13 mouse cellular contexts compared by ENCODE assay signal in the genomic region with DNA sequence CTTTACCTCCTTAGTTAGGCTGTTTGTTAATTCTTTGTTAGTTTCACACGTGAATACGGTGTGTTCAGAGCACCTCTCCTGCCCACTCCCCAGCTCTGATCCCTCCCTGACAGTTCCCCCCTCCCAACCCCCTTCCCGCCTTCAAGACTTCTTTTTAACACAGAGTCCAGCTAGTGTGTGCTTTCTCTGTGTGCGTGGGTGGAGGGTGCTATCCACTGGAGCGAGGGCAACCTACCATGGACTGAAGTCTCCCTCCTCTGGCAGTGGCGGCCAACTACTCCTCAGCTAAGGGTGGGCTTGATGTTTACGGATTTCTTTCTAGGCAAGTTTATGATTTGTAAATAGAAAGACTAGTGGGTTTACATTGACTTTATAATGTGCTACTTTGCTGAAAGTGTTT. TPM values are rescaled to one million over a fixed set of nuclear protein-coding genes. Genes with fewer than 3 reads are reported as not detected.
DNase-seq lines count a peak whose midpoint lies in the region; ATAC-seq and TF ChIP-seq lines count a peak whose summit lies in the region.
"Had no signal": no experiment of that assay in that cellular context is flagged by ENCODE, and none has a peak within 500 bp of the region (broad histone marks: within the 10 kb centered on the region; RNA-seq: fewer than 3 reads in every experiment).

No protein-coding gene starts in this region.

- TF ChIP-seq EP300 in ES-Bruce4 (IDR thresholded peaks at IDR 0.05; ENCODE audit: insufficient read depth, low read depth, low read length) = no peak

- no peak overlapping the region for H3K4me2 ChIP-seq in liver, embryonic 13.5 days
- no peak overlapping the region for H3K4me2 ChIP-seq in liver, embryonic 12.5 days
- H3K4me2 ChIP-seq in liver, embryonic 15.5 days = 0 out of 2 replicates have a peak overlapping the region, but pooled peaks have one; percentile 18
- no peak overlapping the region for H3K4me2 ChIP-seq in forebrain, embryonic 14.5 days (ENCODE audit: low read length)
- H3K4me2 ChIP-seq: midbrain, embryonic 11.5 days had no signal

- peaks cover 6% of the 10 kb centered on the region; the same call in 1 of the 2 replicates for H3K36me3 ChIP-seq in liver, embryonic 13.5 days
- H3K36me3 ChIP-seq in liver, embryonic 12.5 days = peaks cover 27% of the 10 kb centered on the region
- H3K36me3 ChIP-seq in ES-Bruce4 (ENCODE audit: control insufficient read depth, insufficient read depth, low read length, poor library complexity, severe bottlenecking) = peaks cover 5% of the 10 kb centered on the region; the same call in 1 of the 2 replicates
- H3K36me3 ChIP-seq in liver, embryonic 15.5 days (replicated peaks) = no peaks in the 10 kb centered on the region
- peaks cover 30% of the 10 kb centered on the region for H3K36me3 ChIP-seq in forebrain, embryonic 14.5 days (ENCODE audit: control insufficient read depth, insufficient read depth, low read length)

- H3K9me3 ChIP-seq in liver, embryonic 13.5 days (replicated peaks) = no peaks in the 10 kb centered on the region
- peaks cover 3% of the 10 kb centered on the region; the same call in 1 of the 2 replicates for H3K9me3 ChIP-seq in liver, embryonic 12.5 days (replicated peaks)
- 0 out of 2 replicates have a peak, but pooled peaks cover 3% of the 10 kb centered on the region for H3K9me3 ChIP-seq in ES-Bruce4 (replicated peaks; ENCODE audit: control insufficient read depth, insufficient read depth, low read length, poor library complexity, severe bottlenecking)
- H3K9me3 ChIP-seq in liver, embryonic 15.5 days (replicated peaks) = no peaks in the 10 kb centered on the region; the same call in 1 of the 2 replicates
- no peaks in the 10 kb centered on the region for H3K9me3 ChIP-seq in forebrain, embryonic 14.5 days (replicated peaks; ENCODE audit: control insufficient read depth, low read length)

- no peak for ATAC-seq in liver, embryonic 13.5 days (ENCODE audit: low read depth)
- no peak for ATAC-seq in liver, embryonic 12.5 days
- no peak for ATAC-seq in liver, embryonic 15.5 days (ENCODE audit: insufficient read depth)
- no peak for ATAC-seq in forebrain, embryonic 14.5 days

- H3K9ac ChIP-seq in liver, embryonic 13.5 days = no peak overlapping the region
- no peak overlapping the region for H3K9ac ChIP-seq in liver, embryonic 12.5 days
- no peak overlapping the region for H3K9ac ChIP-seq in ES-Bruce4 (ENCODE audit: low read depth, poor library complexity, severe bottlenecking)
- no peak overlapping the region for H3K9ac ChIP-seq in liver, embryonic 15.5 days
- no peak overlapping the region for H3K9ac ChIP-seq in forebrain, embryonic 14.5 days (ENCODE audit: low read length)

- no peak for TF ChIP-seq POLR2A in ES-Bruce4 (IDR thresholded peaks at IDR 0.05; ENCODE audit: insufficient read depth, low read length)

- TF ChIP-seq CTCF in ES-Bruce4 (IDR thresholded peaks at IDR 0.05; ENCODE audit: low read depth, low read length) = peak; percentile 56

- peaks cover 13% of the 10 kb centered on the region for H3K4me1 ChIP-seq in liver, embryonic 13.5 days (replicated peaks)
- H3K4me1 ChIP-seq in liver, embryonic 12.5 days = peaks cover 14% of the 10 kb centered on the region
- peaks cover 2% of the 10 kb centered on the region for H3K4me1 ChIP-seq in ES-Bruce4 (ENCODE audit: control insufficient read depth, insufficient read depth, low read length)
- H3K4me1 ChIP-seq in liver, embryonic 15.5 days (replicated peaks) = peaks cover 14% of the 10 kb centered on the region; the same call in 1 of the 2 replicates
- no peaks in the 10 kb centered on the region for H3K4me1 ChIP-seq in forebrain, embryonic 14.5 days (ENCODE audit: control insufficient read depth, insufficient read depth, low read length)

- no peak for DNase-seq in liver, embryonic 13.5 days
- peak; percentile 74 for DNase-seq in thymus, postnatal 0 days (ENCODE audit: low spot score)
- no peak for DNase-seq in forebrain, embryonic 14.5 days (ENCODE audit: low spot score)
- DNase-seq in MN1 (ENCODE audit: low spot score) = no peak
- DNase-seq: adrenal gland, postnatal 14 days; cerebellum, postnatal 14 days; heart, postnatal 4 days; kidney, adult 9 months; left cerebral cortex, postnatal 4 days had no signal

- WGBS in liver, embryonic 13.5 days (ENCODE audit: insufficient replicate concordance) = 43% methylated on average over 7 of the region's 7 CpGs
- 51% methylated on average over 7 of the region's 7 CpGs for WGBS in liver, embryonic 12.5 days (ENCODE audit: insufficient replicate concordance)
- WGBS in liver, embryonic 15.5 days (ENCODE audit: insufficient replicate concordance) = 28% methylated on average over 7 of the region's 7 CpGs
- 80% methylated on average over 7 of the region's 7 CpGs for WGBS in forebrain, embryonic 14.5 days

- no peak overlapping the region for H3K4me3 ChIP-seq in liver, embryonic 13.5 days (replicated peaks)
- H3K4me3 ChIP-seq in liver, embryonic 12.5 days = no peak overlapping the region
- no peak overlapping the region for H3K4me3 ChIP-seq in ES-Bruce4 (ENCODE audit: low read depth, low read length)
- no peak overlapping the region for H3K4me3 ChIP-seq in liver, embryonic 15.5 days (replicated peaks)
- H3K4me3 ChIP-seq in forebrain, embryonic 14.5 days (ENCODE audit: low read depth, low read length) = no peak overlapping the region

- no peaks in the 10 kb centered on the region for H3K27me3 ChIP-seq in liver, embryonic 13.5 days
- H3K27me3 ChIP-seq in liver, embryonic 12.5 days (replicated peaks) = no peaks in the 10 kb centered on the region
- H3K27me3 ChIP-seq in ES-Bruce4 (ENCODE audit: control insufficient read depth, insufficient read depth, low read length, poor library complexity, severe bottlenecking) = no peaks in the 10 kb centered on the region
- no peaks in the 10 kb centered on the region for H3K27me3 ChIP-seq in liver, embryonic 15.5 days
- H3K27me3 ChIP-seq in forebrain, embryonic 14.5 days (replicated peaks; ENCODE audit: control insufficient read depth, insufficient read depth, low read length) = no peaks in the 10 kb centered on the region

- H3K27ac ChIP-seq in liver, embryonic 13.5 days = 0 out of 2 replicates have a peak overlapping the region, but pooled peaks have one; percentile 2
- no peak overlapping the region for H3K27ac ChIP-seq in liver, embryonic 12.5 days
- H3K27ac ChIP-seq in ES-Bruce4 (ENCODE audit: insufficient read depth, low read length) = no peak overlapping the region
- peak overlapping the region; percentile 29; the same call in 1 of the 2 replicates for H3K27ac ChIP-seq in liver, embryonic 15.5 days (replicated peaks)
- H3K27ac ChIP-seq in forebrain, embryonic 14.5 days (ENCODE audit: low read depth, low read length) = no peak overlapping the region

RNA-seq across cellular contexts. Expression of a gene that starts 8.6 kb away (rescaled TPM):
- polyA plus RNA-seq in liver, embryonic 13.5 days (2015; fragmentation: Nextera tagmentation; extraction: Ambion mirVana) = 6.2 and 8.0 TPM in 2 replicates
- polyA plus RNA-seq in liver, embryonic 12.5 days (2016; fragmentation: Nextera tagmentation; extraction: Ambion mirVana) = 7.6 TPM in 2 replicates
- 12.7 and 13.0 TPM in 2 replicates for polyA plus RNA-seq in ES-Bruce4 (2011; ENCODE audit: insufficient read depth, insufficient read length, low read depth, missing spikeins)
- polyA plus RNA-seq in liver, embryonic 15.5 days (2015; fragmentation: Nextera tagmentation; extraction: Ambion mirVana) = 4.7 and 5.5 TPM in 2 replicates
- 44.7 and 48.0 TPM in 2 replicates for polyA plus RNA-seq in thymus, postnatal 0 days (2015; fragmentation: Nextera tagmentation; extraction: Ambion mirVana)
- polyA plus RNA-seq in forebrain, embryonic 14.5 days (2014; fragmentation: Nextera tagmentation; extraction: Ambion mirVana) = 49.8 and 54.1 TPM in 2 replicates

RNA-seq across cellular contexts. Expression of a gene that starts 8.6 kb away (rescaled TPM):
- 29.2 and 29.5 TPM in 2 replicates for polyA plus RNA-seq in liver, embryonic 13.5 days (2015; fragmentation: Nextera tagmentation; extraction: Ambion mirVana)
- polyA plus RNA-seq in liver, embryonic 12.5 days (2016; fragmentation: Nextera tagmentation; extraction: Ambion mirVana) = 33.8 and 37.2 TPM in 2 replicates
- 69.1 and 69.2 TPM in 2 replicates for polyA plus RNA-seq in ES-Bruce4 (2011; ENCODE audit: insufficient read depth, insufficient read length, low read depth, missing spikeins)
- 27.8 and 31.5 TPM in 2 replicates for polyA plus RNA-seq in liver, embryonic 15.5 days (2015; fragmentation: Nextera tagmentation; extraction: Ambion mirVana)
- polyA plus RNA-seq in thymus, postnatal 0 days (2015; fragmentation: Nextera tagmentation; extraction: Ambion mirVana) = 175 and 180 TPM in 2 replicates
- 141 and 159 TPM in 2 replicates for polyA plus RNA-seq in forebrain, embryonic 14.5 days (2014; fragmentation: Nextera tagmentation; extraction: Ambion mirVana)

RNA-seq across cellular contexts. Expression of a gene that starts 29.0 kb away (rescaled TPM):
- 10.7 and 14.6 TPM in 2 replicates for polyA plus RNA-seq in liver, embryonic 13.5 days (2015; fragmentation: Nextera tagmentation; extraction: Ambion mirVana)
- polyA plus RNA-seq in liver, embryonic 12.5 days (2016; fragmentation: Nextera tagmentation; extraction: Ambion mirVana) = 17.7 and 18.3 TPM in 2 replicates
- polyA plus RNA-seq in ES-Bruce4 (2011; ENCODE audit: insufficient read depth, insufficient read length, low read depth, missing spikeins) = 76.8 and 81.0 TPM in 2 replicates
- 9.5 and 9.7 TPM in 2 replicates for polyA plus RNA-seq in liver, embryonic 15.5 days (2015; fragmentation: Nextera tagmentation; extraction: Ambion mirVana)
- polyA plus RNA-seq in thymus, postnatal 0 days (2015; fragmentation: Nextera tagmentation; extraction: Ambion mirVana) = 43.8 and 47.4 TPM in 2 replicates
- 39.3 and 45.9 TPM in 2 replicates for polyA plus RNA-seq in forebrain, embryonic 14.5 days (2014; fragmentation: Nextera tagmentation; extraction: Ambion mirVana)

RNA-seq across cellular contexts. Expression of a gene that starts 57.2 kb away (rescaled TPM):
- 22.6 and 23.9 TPM in 2 replicates for polyA plus RNA-seq in liver, embryonic 13.5 days (2015; fragmentation: Nextera tagmentation; extraction: Ambion mirVana)
- 26.5 and 29.9 TPM in 2 replicates for polyA plus RNA-seq in liver, embryonic 12.5 days (2016; fragmentation: Nextera tagmentation; extraction: Ambion mirVana)
- polyA plus RNA-seq in ES-Bruce4 (2011; ENCODE audit: insufficient read depth, insufficient read length, low read depth, missing spikeins) = 0.61 and 1.1 TPM in 2 replicates
- polyA plus RNA-seq in liver, embryonic 15.5 days (2015; fragmentation: Nextera tagmentation; extraction: Ambion mirVana) = 24.1 and 24.5 TPM in 2 replicates
- polyA plus RNA-seq in thymus, postnatal 0 days (2015; fragmentation: Nextera tagmentation; extraction: Ambion mirVana) = 94.5 and 99.5 TPM in 2 replicates
- polyA plus RNA-seq in forebrain, embryonic 14.5 days (2014; fragmentation: Nextera tagmentation; extraction: Ambion mirVana) = 7.9 and 10.6 TPM in 2 replicates

Comparison
In these comparisons a context has a peak if more than half of its experiments do, and no peak if none do; other contexts are left out.
1. H3K27ac ChIP-seq: peak in liver, embryonic 13.5 days (single experiment) and liver, embryonic 15.5 days (single experiment); none in liver, embryonic 12.5 days (single experiment), ES-Bruce4 (single experiment) and forebrain, embryonic 14.5 days (single experiment).